Mouse (Mus musculus): ENCODE measurements around the gene Aco2. TPM values are rescaled to one million over a fixed set of nuclear protein-coding genes. Genes with fewer than 3 reads are reported as not detected.

Gene Aco2
- total RNA-seq, 2 experiments from 2014 or later, result 1,158 to 1,247 TPM

GRCm38 (mm10) chr15:81845724-81846123 is 26.4 kb upstream of the Aco2 start:
- DNase-seq, result peak; percentile 91

GRCm38 (mm10) chr15:81846755-81847154 is 25.4 kb upstream of the Aco2 start:
- DNase-seq, result peak; percentile 75

- DNase-seq, result no peak
Measured at GRCm38 (mm10) chr15:81847161-81847560, 24.9 kb upstream of the Aco2 start.

- DNase-seq, result no peak
Measured at GRCm38 (mm10) chr15:81847861-81848260, 24.2 kb upstream of the Aco2 start.

- no peak for DNase-seq
Measured at GRCm38 (mm10) chr15:81848301-81848700, 23.8 kb upstream of the Aco2 start.

GRCm38 (mm10) chr15:81849104-81849503 is 23.0 kb upstream of the Aco2 start:
- DNase-seq, result peak; percentile 77

GRCm38 (mm10) chr15:81850718-81851117 is 21.4 kb upstream of the Aco2 start:
- DNase-seq, result no peak

- no peak for DNase-seq
Measured at GRCm38 (mm10) chr15:81851375-81851774, 20.7 kb upstream of the Aco2 start.

GRCm38 (mm10) chr15:81852411-81853000 is 19.6 kb upstream of the Aco2 start:
- DNase-seq, result no peak

GRCm38 (mm10) chr15:81853081-81853480 is 19.0 kb upstream of the Aco2 start:
- no peak for DNase-seq

GRCm38 (mm10) chr15:81856030-81856790 is 15.9 kb upstream of the Aco2 start:
- DNase-seq, result peak; percentile 89

- DNase-seq, result no peak
Measured at GRCm38 (mm10) chr15:81856938-81857723, 15.0 kb upstream of the Aco2 start.

GRCm38 (mm10) chr15:81857724-81858116 is 14.4 kb upstream of the Aco2 start:
- no peak for DNase-seq

- peak; percentile 93 for DNase-seq
Measured at GRCm38 (mm10) chr15:81858138-81858516, 14.0 kb upstream of the Aco2 start.

- DNase-seq, result peak; percentile 68
Measured at GRCm38 (mm10) chr15:81858517-81859329, 13.4 kb upstream of the Aco2 start, which contains the start of gene Tob2. Gene Tob2, minus strand, starts transcription at chr15:81858796.

- peak; percentile 88 for DNase-seq
Measured at GRCm38 (mm10) chr15:81859330-81860255, 12.5 kb upstream of the Aco2 start.

- no peak for DNase-seq
Measured at GRCm38 (mm10) chr15:81860471-81861135, 11.5 kb upstream of the Aco2 start.

GRCm38 (mm10) chr15:81864238-81864637 is 7.9 kb upstream of the Aco2 start:
- DNase-seq, result no peak

- DNase-seq, result no peak
Measured at GRCm38 (mm10) chr15:81869985-81870384, 2.1 kb upstream of the Aco2 start.

- peak; percentile 81 for DNase-seq
Measured at GRCm38 (mm10) chr15:81871604-81872261, 376 bp upstream of the Aco2 start, which contains the start of gene Phf5a. Gene Phf5a, minus strand, starts transcription at chr15:81871911.
